Mouse (Mus musculus): ENCODE data around the gene Chrm3. TPM values are rescaled to one million over a fixed set of nuclear protein-coding genes. Genes with fewer than 3 reads are reported as not detected.

Chrm3 gene
- polyA plus RNA-seq, 1 experiment = not detected

GRCm38 (mm10) chr13:10354885-10355575 is 5.6 kb downstream of the Chrm3 start:
- TF ChIP-seq FOSL1 (IDR thresholded peaks at IDR 0.05; ENCODE audit: insufficient read depth, low read length, poor library complexity, severe bottlenecking) = no peak
- H3K4me3 ChIP-seq (ENCODE audit: insufficient read depth, poor library complexity, severe bottlenecking) = no peak overlapping the region

GRCm38 (mm10) chr13:10352141-10352540 is 8.5 kb downstream of the Chrm3 start:
- H3K4me3 ChIP-seq (ENCODE audit: insufficient read depth, poor library complexity, severe bottlenecking) = no peak overlapping the region
- no peaks in the 10 kb centered on the region for H3K79me3 ChIP-seq (ENCODE audit: low read depth)
- H3K27me3 ChIP-seq (ENCODE audit: control insufficient read depth, insufficient read depth, insufficient read length) = no peaks in the 10 kb centered on the region
- H3K36me3 ChIP-seq (ENCODE audit: control insufficient read depth, insufficient read depth) = no peaks in the 10 kb centered on the region
- H3K79me2 ChIP-seq (ENCODE audit: control insufficient read depth, insufficient read depth) = no peaks in the 10 kb centered on the region
- no peak for TF ChIP-seq MYOG (IDR thresholded peaks at IDR 0.05; ENCODE audit: control insufficient read depth, extremely low read depth, insufficient read length)
- TF ChIP-seq FOSL1 (IDR thresholded peaks at IDR 0.05; ENCODE audit: insufficient read depth, low read length, poor library complexity, severe bottlenecking) = no peak
- no peak for TF ChIP-seq CTCF (IDR thresholded peaks at IDR 0.05; ENCODE audit: control insufficient read depth, insufficient read depth, insufficient read length)
- TF ChIP-seq CEBPB (IDR thresholded peaks at IDR 0.05; ENCODE audit: low read depth) = no peak
- no peak for TF ChIP-seq USF1 (IDR thresholded peaks at IDR 0.05; ENCODE audit: low read depth)
- no peak for TF ChIP-seq MAX (IDR thresholded peaks at IDR 0.05)
- TF ChIP-seq MYOD1 (IDR thresholded peaks at IDR 0.05; ENCODE audit: control insufficient read depth, insufficient read length, low read depth) = no peak
- no peak overlapping the region for H3ac ChIP-seq (ENCODE audit: control insufficient read depth, insufficient read length, low read depth)

More at GRCm38 (mm10) chr13:10354885-10355575, 5.6 kb downstream of the Chrm3 start:
- no peak overlapping the region for H3ac ChIP-seq (ENCODE audit: control insufficient read depth, insufficient read length, low read depth)
- H3K79me2 ChIP-seq (ENCODE audit: control insufficient read depth, insufficient read depth) = no peaks in the 10 kb centered on the region
- H3K79me3 ChIP-seq (ENCODE audit: low read depth) = no peaks in the 10 kb centered on the region
- H3K36me3 ChIP-seq (ENCODE audit: control insufficient read depth, insufficient read depth) = no peaks in the 10 kb centered on the region
- peaks cover 3% of the 10 kb centered on the region for H3K27me3 ChIP-seq (ENCODE audit: control insufficient read depth, insufficient read depth, insufficient read length)

- no peaks in the 10 kb centered on the region for H3K79me3 ChIP-seq (ENCODE audit: low read depth)
- H3K36me3 ChIP-seq (ENCODE audit: control insufficient read depth, insufficient read depth) = no peaks in the 10 kb centered on the region
- no peaks in the 10 kb centered on the region for H3K79me2 ChIP-seq (ENCODE audit: control insufficient read depth, insufficient read depth)
- no peak for TF ChIP-seq CEBPB (IDR thresholded peaks at IDR 0.05; ENCODE audit: low read depth)
- TF ChIP-seq MYOG (IDR thresholded peaks at IDR 0.05; ENCODE audit: control insufficient read depth, extremely low read depth, insufficient read length) = no peak
- TF ChIP-seq CTCF (IDR thresholded peaks at IDR 0.05; ENCODE audit: control insufficient read depth, insufficient read depth, insufficient read length) = no peak
- TF ChIP-seq FOSL1 (IDR thresholded peaks at IDR 0.05; ENCODE audit: insufficient read depth, low read length, poor library complexity, severe bottlenecking) = no peak
- no peak for TF ChIP-seq USF1 (IDR thresholded peaks at IDR 0.05; ENCODE audit: low read depth)
- H3ac ChIP-seq (ENCODE audit: control insufficient read depth, insufficient read length, low read depth) = no peak overlapping the region
- no peak overlapping the region for H3K4me3 ChIP-seq (ENCODE audit: insufficient read depth, poor library complexity, severe bottlenecking)
- H3K27me3 ChIP-seq (ENCODE audit: control insufficient read depth, insufficient read depth, insufficient read length) = no peaks in the 10 kb centered on the region
These were observed 16.3 kb downstream of the Chrm3 start for GRCm38 (mm10) chr13:10344362-10344761.

- Histone ChIP-seq H3K4me3 (ENCODE audit: insufficient read depth, poor library complexity, severe bottlenecking) (no peak overlapping the region), H3ac (ENCODE audit: control insufficient read depth, insufficient read length, low read depth) (no peak overlapping the region), H3K79me3 (ENCODE audit: low read depth) (no peaks in the 10 kb centered on the region), H3K27me3 (ENCODE audit: control insufficient read depth, insufficient read depth, insufficient read length) (no peaks in the 10 kb centered on the region), H3K79me2 (ENCODE audit: control insufficient read depth, insufficient read depth) (no peaks in the 10 kb centered on the region), H3K36me3 (ENCODE audit: control insufficient read depth, insufficient read depth) (no peaks in the 10 kb centered on the region)
- TF ChIP-seq MAX (IDR thresholded peaks at IDR 0.05) (no peak), FOSL1 (IDR thresholded peaks at IDR 0.05; ENCODE audit: insufficient read depth, low read length, poor library complexity, severe bottlenecking) (no peak), USF1 (IDR thresholded peaks at IDR 0.05; ENCODE audit: low read depth) (no peak), CEBPB (IDR thresholded peaks at IDR 0.05; ENCODE audit: low read depth) (no peak), MYOD1 (IDR thresholded peaks at IDR 0.05; ENCODE audit: control insufficient read depth, insufficient read length, low read depth) (no peak), CTCF (IDR thresholded peaks at IDR 0.05; ENCODE audit: control insufficient read depth, insufficient read depth, insufficient read length) (no peak), MYOG (IDR thresholded peaks at IDR 0.05; ENCODE audit: control insufficient read depth, extremely low read depth, insufficient read length) (no peak)
These were observed 25.1 kb downstream of the Chrm3 start for GRCm38 (mm10) chr13:10335558-10335957.

- no peak for TF ChIP-seq USF1 (IDR thresholded peaks at IDR 0.05; ENCODE audit: low read depth)
- TF ChIP-seq MYOG (IDR thresholded peaks at IDR 0.05; ENCODE audit: control insufficient read depth, extremely low read depth, insufficient read length) = no peak
- no peak for TF ChIP-seq CEBPB (IDR thresholded peaks at IDR 0.05; ENCODE audit: low read depth)
- TF ChIP-seq CTCF (IDR thresholded peaks at IDR 0.05; ENCODE audit: control insufficient read depth, insufficient read depth, insufficient read length) = no peak
- TF ChIP-seq MAX (IDR thresholded peaks at IDR 0.05) = no peak
- TF ChIP-seq FOSL1 (IDR thresholded peaks at IDR 0.05; ENCODE audit: insufficient read depth, low read length, poor library complexity, severe bottlenecking) = no peak
- no peak for TF ChIP-seq MYOD1 (IDR thresholded peaks at IDR 0.05; ENCODE audit: control insufficient read depth, insufficient read length, low read depth)
- Histone ChIP-seq H3K27me3 (ENCODE audit: control insufficient read depth, insufficient read depth, insufficient read length) (no peaks in the 10 kb centered on the region), H3K4me3 (ENCODE audit: insufficient read depth, poor library complexity, severe bottlenecking) (no peak overlapping the region), H3K36me3 (ENCODE audit: control insufficient read depth, insufficient read depth) (no peaks in the 10 kb centered on the region), H3K79me2 (ENCODE audit: control insufficient read depth, insufficient read depth) (no peaks in the 10 kb centered on the region), H3K79me3 (ENCODE audit: low read depth) (no peaks in the 10 kb centered on the region), H3ac (ENCODE audit: control insufficient read depth, insufficient read length, low read depth) (no peak overlapping the region)
These were observed 27.9 kb downstream of the Chrm3 start for GRCm38 (mm10) chr13:10332762-10333161.

- no peaks in the 10 kb centered on the region for H3K79me3 ChIP-seq (ENCODE audit: low read depth)
- no peak overlapping the region for H3K4me3 ChIP-seq (ENCODE audit: insufficient read depth, poor library complexity, severe bottlenecking)
- no peaks in the 10 kb centered on the region for H3K27me3 ChIP-seq (ENCODE audit: control insufficient read depth, insufficient read depth, insufficient read length)
- no peak overlapping the region for H3ac ChIP-seq (ENCODE audit: control insufficient read depth, insufficient read length, low read depth)
- no peaks in the 10 kb centered on the region for H3K79me2 ChIP-seq (ENCODE audit: control insufficient read depth, insufficient read depth)
- no peak for TF ChIP-seq FOSL1 (IDR thresholded peaks at IDR 0.05; ENCODE audit: insufficient read depth, low read length, poor library complexity, severe bottlenecking)
- no peaks in the 10 kb centered on the region for H3K36me3 ChIP-seq (ENCODE audit: control insufficient read depth, insufficient read depth)
These were observed 50.8 kb downstream of the Chrm3 start for GRCm38 (mm10) chr13:10309811-10310210.
